Comparison of ENCODE assay signal across 30 mouse cellular contexts in genomic region chr16:39453400-39454138, GRCm38 (mm10).
DNase-seq lines count a peak whose midpoint lies in the region; ATAC-seq and TF ChIP-seq lines count a peak whose summit lies in the region.
"Had no signal": no experiment of that assay in that cellular context is flagged by ENCODE, and none has a peak within 500 bp of the region (broad histone marks: within the 10 kb centered on the region; RNA-seq: fewer than 3 reads in every experiment).

No protein-coding gene starts in this region.

- no peak overlapping the region for H3K27ac ChIP-seq in ES-E14 (ENCODE audit: insufficient read depth, low read depth, low read length, poor library complexity, severe bottlenecking)
- H3K27ac ChIP-seq in forebrain, embryonic 15.5 days (replicated peaks), result no peak overlapping the region
- H3K27ac ChIP-seq in layer of hippocampus, adult 2 months, result no peak overlapping the region
- H3K27ac ChIP-seq: gastrocnemius, adult 2 months; heart, embryonic 13.5 days; hindbrain, embryonic 15.5 days; limb, embryonic 13.5 days; lung, embryonic 15.5 days; midbrain, embryonic 10.5 days; neural tube, embryonic 12.5 days; stomach, postnatal 0 days had no signal

- H3K9me3 ChIP-seq in ES-E14 (ENCODE audit: control insufficient read depth, insufficient read depth, low read depth, low read length), result no peaks in the 10 kb centered on the region
- no peaks in the 10 kb centered on the region for H3K9me3 ChIP-seq in forebrain, embryonic 15.5 days
- H3K9me3 ChIP-seq: heart, embryonic 13.5 days; hindbrain, embryonic 15.5 days; limb, embryonic 13.5 days; lung, embryonic 15.5 days; midbrain, embryonic 10.5 days; neural tube, embryonic 12.5 days had no signal

- in situ Hi-C loops in ES-E14 (cut with MboI; ENCODE audit: low sequenced_read_pairs in 2 of 2, unreplicated experiment in 2 of 2), result no loop called here

- WGBS in forebrain, embryonic 15.5 days, result 33% methylated on average over 5 of the region's 5 CpGs

- no peak overlapping the region for H3K9ac ChIP-seq in ES-E14 (ENCODE audit: insufficient read depth, low read depth, low read length, poor library complexity, severe bottlenecking)
- no peak overlapping the region for H3K9ac ChIP-seq in forebrain, embryonic 15.5 days (replicated peaks)
- H3K9ac ChIP-seq: heart, embryonic 13.5 days; hindbrain, embryonic 15.5 days; limb, embryonic 13.5 days; lung, embryonic 15.5 days; neural tube, embryonic 12.5 days had no signal

- DNase-seq in ES-CJ7 (ENCODE audit: low read depth, low spot score), result peak; percentile 6
- peak; percentile 2 for DNase-seq in ES-E14 (ENCODE audit: low read depth, low spot score)
- DNase-seq in brain, embryonic 14.5 days (ENCODE audit: low read depth), result peak; percentile 77
- no peak for DNase-seq in layer of hippocampus, adult 2 months (ENCODE audit: low spot score in 2 of 2)
- no peak for DNase-seq in kidney, postnatal 36 days
- no peak for DNase-seq in left cerebral cortex, adult 8-10 months (ENCODE audit: low spot score in 2 of 2)
- DNase-seq: adrenal gland, postnatal 25 days; B cell, adult 2 months; cerebellum, adult 8-10 months; cerebellum, postnatal 36 days; gastrocnemius, adult 2 months; heart, postnatal 10 days; kidney, adult 11 months; kidney, postnatal 14 days; right cerebral cortex, adult 18-20 months; thymus, adult 18-20 months; thymus, postnatal 25 days had no signal

- TF ChIP-seq CTCF in brain, embryonic 14.5 days (IDR thresholded peaks at IDR 0.05; ENCODE audit: borderline replicate concordance, extremely low read depth, insufficient read depth, insufficient read length), result no peak
- TF ChIP-seq CTCF in layer of hippocampus, adult 2 months (conservative IDR thresholded peaks at IDR 0.05), result no peak

- H3K4me2 ChIP-seq in forebrain, embryonic 15.5 days (replicated peaks), result no peak overlapping the region
- H3K4me2 ChIP-seq: heart, embryonic 13.5 days; hindbrain, embryonic 15.5 days; limb, embryonic 13.5 days; liver, embryonic 11.5 days; lung, embryonic 15.5 days; neural tube, embryonic 12.5 days had no signal

- no peak overlapping the region for H3K4me3 ChIP-seq in ES-E14 (ENCODE audit: insufficient read depth in 1 of 2, low read depth in 1 of 2, low read length in 2 of 2, poor library complexity in 1 of 2, severe bottlenecking in 1 of 2)
- H3K4me3 ChIP-seq in forebrain, embryonic 15.5 days, result no peak overlapping the region
- no peak overlapping the region for H3K4me3 ChIP-seq in layer of hippocampus, adult 2 months
- H3K4me3 ChIP-seq: gastrocnemius, adult 2 months; heart, embryonic 13.5 days; hindbrain, embryonic 15.5 days; limb, embryonic 13.5 days; lung, embryonic 15.5 days; midbrain, embryonic 10.5 days; myocyte; neural tube, embryonic 12.5 days had no signal

- no peak for TF ChIP-seq POLR2A in brain, embryonic 14.5 days (IDR thresholded peaks at IDR 0.05; ENCODE audit: borderline replicate concordance, extremely low read depth, insufficient read depth, insufficient read length, poor library complexity, severe bottlenecking)

- no peaks in the 10 kb centered on the region for H3K4me1 ChIP-seq in ES-E14 (ENCODE audit: control insufficient read depth in 2 of 2, insufficient read depth in 2 of 2, low read length in 2 of 2, poor library complexity in 1 of 2)
- peaks cover 10% of the 10 kb centered on the region for H3K4me1 ChIP-seq in forebrain, embryonic 15.5 days
- H3K4me1 ChIP-seq: heart, embryonic 13.5 days; hindbrain, embryonic 15.5 days; limb, embryonic 13.5 days; lung, embryonic 15.5 days; neural tube, embryonic 12.5 days had no signal

- peak; percentile 80 for ATAC-seq in forebrain, embryonic 15.5 days (replicated peaks)
- ATAC-seq: inflammation-experienced regulatory T-cells, adult 6 months; Patski had no signal

- H3K36me3 ChIP-seq in ES-E14 (ENCODE audit: control insufficient read depth, insufficient read depth, low read length, poor library complexity, severe bottlenecking), result no peaks in the 10 kb centered on the region
- H3K36me3 ChIP-seq in forebrain, embryonic 15.5 days, result no peaks in the 10 kb centered on the region
- H3K36me3 ChIP-seq: G1E; heart, embryonic 13.5 days; hindbrain, embryonic 15.5 days; limb, embryonic 13.5 days; lung, embryonic 15.5 days; midbrain, embryonic 10.5 days; neural tube, embryonic 12.5 days had no signal

- no peaks in the 10 kb centered on the region for H3K27me3 ChIP-seq in forebrain, embryonic 15.5 days
- H3K27me3 ChIP-seq: heart, embryonic 13.5 days; hindbrain, embryonic 15.5 days; limb, embryonic 13.5 days; lung, embryonic 15.5 days; neural tube, embryonic 12.5 days; Patski had no signal

TF ChIP-seq in ES-E14, 5 proteins besides CTCF, POLR2A, EP300 and RAD21:
- TF ChIP-seq ZC3H11A (IDR thresholded peaks at IDR 0.05; ENCODE audit: borderline replicate concordance, low read depth, low read length) (no peak), ZNF384 (IDR thresholded peaks at IDR 0.05; ENCODE audit: low read depth, low read length) (no peak), CHD2 (IDR thresholded peaks at IDR 0.05; ENCODE audit: low read depth, low read length) (no peak), HCFC1 (IDR thresholded peaks at IDR 0.05; ENCODE audit: borderline replicate concordance, insufficient read depth, low read length) (no peak), MAFK (IDR thresholded peaks at IDR 0.05; ENCODE audit: insufficient read depth, low read depth, low read length) (no peak)
TF ChIP-seq in ES-E14: peak in this region for 0.

Comparison
In these comparisons a context has a peak if more than half of its experiments do, and no peak if none do; other contexts are left out.
1. DNase-seq: peak in ES-CJ7 (single experiment), ES-E14 (single experiment) and brain, embryonic 14.5 days (single experiment); none in layer of hippocampus, adult 2 months (0 of 2), kidney, postnatal 36 days (0 of 2) and left cerebral cortex, adult 8-10 months (0 of 2).